Mouse (Mus musculus) liver, embryonic 16.5 days (tissue): ENCODE data around the gene Bad. TPM values are rescaled to one million over a fixed set of nuclear protein-coding genes. Genes with fewer than 3 reads are reported as not detected.
"Not testable (repeated sequence)": the region's sequence is repeated elsewhere in the genome, so short reads cannot be mapped to it uniquely, and the experiment has no call there.

Source experiments
- ATAC-seq: fragments of 200-750 bp; cut with Nextera tagmentation; 2 replicates; pipeline ENCODE4 v1.8.0; 2017; ENCODE audit warnings: low read depth, mild to moderate bottlenecking, moderate number of reproducible peaks, moderate library complexity
- H3K27ac ChIP-seq: fragments of 300-500 bp; sonication (generic); 2 replicates; pipeline ENCODE4 v1.5.1; 2014; ENCODE audit warnings: mild to moderate bottlenecking, low read length
- H3K27me3 ChIP-seq: fragments of 300-500 bp; sonication (generic); 2 replicates; pipeline ENCODE4 v1.6.1; 2014; ENCODE audit warnings: low read depth, low read length, mixed read lengths; ENCODE audit not compliant: control insufficient read depth, insufficient read depth
- H3K36me3 ChIP-seq: fragments of 300-500 bp; sonication (generic); 2 replicates; pipeline ENCODE4 v1.6.1; 2014; ENCODE audit warnings: mild to moderate bottlenecking; ENCODE audit not compliant: control insufficient read depth, insufficient read depth
- H3K4me1 ChIP-seq: fragments of 300-500 bp; sonication (generic); 2 replicates; pipeline ENCODE4 v1.6.1; 2014; ENCODE audit warnings: low read depth, low read length, mixed read lengths; ENCODE audit not compliant: control insufficient read depth
- H3K4me2 ChIP-seq: fragments of 300-500 bp; sonication (generic); 2 replicates; pipeline ENCODE4 v1.6.1; 2014; ENCODE audit warnings: low read depth, low read length, mixed read lengths
- H3K4me3 ChIP-seq: fragments of 300-500 bp; sonication (generic); 2 replicates; pipeline ENCODE4 v1.5.1; 2014; ENCODE audit warnings: low read depth, mild to moderate bottlenecking, low read length
- H3K9ac ChIP-seq: fragments of 300-500 bp; sonication (generic); 2 replicates; pipeline ENCODE4 v1.6.1; 2014; ENCODE audit warnings: low read depth, low read length
- H3K9me3 ChIP-seq: fragments of 300-500 bp; sonication (generic); replicated peaks from 2 replicates; pipeline ENCODE4 v1.6.1; 2016; ENCODE audit warnings: low read length; ENCODE audit not compliant: control insufficient read depth
- WGBS: fragments of 180-500 bp; shearing (Covaris S2); extraction: QIAGEN DNeasy Blood & Tissue Kit; methylation state at CpG from one replicate; pipeline ENCODE4 v1.1.7; 2014; ENCODE audit not compliant: insufficient replicate concordance; 5-methylcytosine and 5-hydroxymethylcytosine counted together
- polyA plus RNA-seq: library from polyadenylated mRNA; unstranded; fragments of >200 nt; fragmentation: Nextera tagmentation; extraction: Ambion mirVana; gene quantifications from 2 replicates; pipeline ENCODE4 v1.2.1, GENCODE M21; 2015

The Bad gene
- polyA plus RNA-seq, 1 experiment from 2014 or later: 25.2 TPM

DNA sequence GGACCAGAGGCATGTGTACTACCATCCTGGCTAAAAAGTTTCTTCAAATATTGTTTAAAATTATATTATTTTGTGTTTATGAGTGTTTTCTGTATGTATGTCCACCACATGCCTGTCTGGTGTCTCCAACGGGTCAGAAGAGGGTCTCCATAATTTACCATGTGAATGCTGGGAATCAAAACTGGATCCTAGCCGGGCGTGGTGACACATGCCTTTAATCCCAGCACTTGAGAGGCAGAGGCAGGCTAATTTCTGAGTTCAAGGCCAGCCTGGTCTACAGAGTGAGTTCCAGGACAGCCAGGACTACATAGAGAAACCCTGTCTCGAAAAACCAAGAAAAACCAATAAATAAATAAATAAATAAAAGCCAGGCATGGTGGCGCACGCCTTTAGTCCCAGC lies 49.5 kb downstream of the Bad start:
- H3K4me3 ChIP-seq, H3K4me2 ChIP-seq, H3K36me3 ChIP-seq, H3K27ac ChIP-seq, H3K9ac ChIP-seq, H3K27me3 ChIP-seq, ATAC-seq, H3K9me3 ChIP-seq: not testable (repeated sequence)
- 76% methylated on average over 6 of the region's 6 CpGs for WGBS
- peaks cover 47% of the 10 kb centered on the region for H3K4me1 ChIP-seq

GRCm38 (mm10) chr19:6992011-6992858 lies 50.6 kb downstream of the Bad start, which contains the start of gene Dnajc4:
Gene Dnajc4, minus strand, starts transcription at chr19:6992572.
- 2% methylated on average over 37 of the region's 37 CpGs for WGBS
- H3K4me1 ChIP-seq: peaks cover 45% of the 10 kb centered on the region
- H3K4me2 ChIP-seq: peak within 1 kb of the TSS; percentile 99
- H3K4me3 ChIP-seq: peak within 1 kb of the TSS; percentile 76
- H3K36me3 ChIP-seq: no peaks in the 10 kb centered on the region
- H3K9me3 ChIP-seq: no peaks in the 10 kb centered on the region
- no peaks in the 10 kb centered on the region for H3K27me3 ChIP-seq
- peak within 1 kb of the TSS; percentile 77 for H3K9ac ChIP-seq
- peak; percentile 95 for ATAC-seq
- H3K27ac ChIP-seq: peak within 1 kb of the TSS; percentile 67

DNA sequence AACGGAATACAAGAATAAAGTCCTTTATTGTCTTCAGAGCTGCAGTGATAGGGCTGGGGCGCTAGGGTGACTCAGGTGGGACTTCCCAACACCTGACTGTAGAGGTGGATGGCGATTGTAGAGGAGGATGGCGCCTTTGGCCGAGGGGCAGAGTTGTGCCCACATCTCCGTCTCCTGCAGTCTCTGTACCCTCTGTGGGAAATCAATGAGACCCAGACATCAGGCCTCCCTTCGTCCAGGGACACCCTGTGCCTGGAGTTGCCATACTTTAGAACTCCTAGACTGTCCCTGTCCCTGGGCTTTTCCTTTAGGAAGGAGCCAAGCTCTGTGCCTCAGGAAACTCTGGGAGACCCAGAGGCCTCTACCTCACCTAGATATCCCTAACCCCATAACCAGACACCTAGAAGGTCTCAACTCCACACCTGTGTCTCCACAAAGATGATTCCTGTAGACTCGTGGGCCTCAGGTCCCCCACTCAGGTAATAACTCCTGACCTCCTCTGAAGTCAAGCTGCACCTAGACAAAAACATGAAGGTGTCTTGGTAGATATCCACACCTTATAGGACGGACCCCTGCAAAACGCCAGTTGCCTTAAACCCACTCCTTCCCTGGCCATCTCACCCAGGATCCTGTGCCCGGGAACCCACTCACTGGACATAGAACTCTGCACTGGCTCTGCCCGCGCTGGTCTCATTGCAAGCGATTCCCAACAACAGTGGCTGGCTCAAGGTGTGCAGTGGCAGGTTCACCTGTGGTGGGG lies 51.5 kb downstream of the Bad start:
- no peak for ATAC-seq
- no peaks in the 10 kb centered on the region for H3K9me3 ChIP-seq
- H3K27ac ChIP-seq: peak overlapping the region; percentile 67
- no peaks in the 10 kb centered on the region for H3K27me3 ChIP-seq
- H3K4me1 ChIP-seq: peaks cover 36% of the 10 kb centered on the region
- 66% methylated on average over 14 of the region's 14 CpGs for WGBS
- peak overlapping the region; percentile 99 for H3K4me2 ChIP-seq
- H3K9ac ChIP-seq: peak overlapping the region; percentile 66
- H3K36me3 ChIP-seq: peaks cover 2% of the 10 kb centered on the region
- peak overlapping the region; percentile 76 for H3K4me3 ChIP-seq

DNA sequence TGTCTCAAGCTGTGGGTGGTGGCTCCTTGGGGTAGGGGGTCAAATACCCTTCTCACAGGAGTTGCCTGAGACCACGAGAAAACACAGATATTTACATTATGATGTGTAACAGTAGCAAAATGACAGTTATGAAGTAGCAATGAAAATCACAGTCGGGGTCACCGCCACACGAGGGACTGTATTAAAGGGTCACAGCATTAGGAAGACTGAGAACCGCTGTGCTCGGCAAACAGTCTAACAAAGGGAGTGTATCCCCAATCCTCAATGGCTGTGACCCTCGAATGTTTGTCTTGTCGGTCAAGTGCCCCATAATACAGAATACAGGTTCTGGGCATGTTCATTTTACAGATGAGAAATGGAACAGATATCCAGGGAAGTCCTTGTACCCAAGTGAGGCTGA lies 52.3 kb downstream of the Bad start:
- no peak overlapping the region for H3K9ac ChIP-seq
- peaks cover 11% of the 10 kb centered on the region for H3K36me3 ChIP-seq
- H3K27ac ChIP-seq: no peak overlapping the region
- no peak for ATAC-seq
- no peaks in the 10 kb centered on the region for H3K9me3 ChIP-seq
- peaks cover 34% of the 10 kb centered on the region for H3K4me1 ChIP-seq
- 77% methylated on average over 8 of the region's 8 CpGs for WGBS
- H3K4me2 ChIP-seq: no peak overlapping the region
- no peaks in the 10 kb centered on the region for H3K27me3 ChIP-seq
- H3K4me3 ChIP-seq: no peak overlapping the region

DNA sequence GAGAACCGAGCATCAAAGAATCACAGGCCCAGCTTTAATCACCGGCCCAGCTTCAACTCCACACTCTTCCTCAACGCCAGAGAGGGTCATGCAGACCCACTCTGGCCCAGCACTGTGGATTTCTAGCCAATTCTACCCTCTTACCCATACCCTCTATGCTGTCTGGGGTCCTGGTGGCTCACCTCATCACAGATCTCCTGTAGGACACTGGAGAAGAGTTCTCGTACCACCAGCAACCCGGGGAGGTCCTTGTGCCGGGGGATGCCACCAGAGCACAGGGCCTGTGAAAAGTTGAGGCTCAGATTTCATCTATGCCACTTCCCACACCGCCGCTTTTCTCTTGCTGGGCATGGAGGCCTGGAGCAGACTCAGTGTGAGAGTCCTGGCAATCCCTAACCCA lies 52.8 kb downstream of the Bad start:
- 79% methylated on average over 8 of the region's 8 CpGs for WGBS
- Histone ChIP-seq H3K9me3 (no peaks in the 10 kb centered on the region), H3K9ac (no peak overlapping the region), H3K27ac (no peak overlapping the region), H3K27me3 (no peaks in the 10 kb centered on the region), H3K36me3 (peaks cover 15% of the 10 kb centered on the region), H3K4me1 (peaks cover 34% of the 10 kb centered on the region), H3K4me2 (no peak overlapping the region), H3K4me3 (no peak overlapping the region)
- no peak for ATAC-seq

GRCm38 (mm10) chr19:6995255-6995991 lies 53.8 kb downstream of the Bad start:
- Histone ChIP-seq H3K27ac (peak overlapping the region; percentile 22; the same call in 1 of the 2 replicates), H3K36me3 (peaks cover 25% of the 10 kb centered on the region), H3K27me3 (no peaks in the 10 kb centered on the region), H3K4me2 (peak overlapping the region; percentile 89), H3K4me3 (peak overlapping the region; percentile 64), H3K4me1 (peaks cover 34% of the 10 kb centered on the region), H3K9ac (peak overlapping the region; percentile 64), H3K9me3 (no peaks in the 10 kb centered on the region)
- 44% methylated on average over 20 of the region's 21 CpGs for WGBS
- ATAC-seq: no peak

- Histone ChIP-seq H3K36me3 (peaks cover 26% of the 10 kb centered on the region), H3K4me2 (peak within 1 kb of the TSS; percentile 89), H3K9ac (peak within 1 kb of the TSS; percentile 64), H3K9me3 (no peaks in the 10 kb centered on the region), H3K4me3 (peak within 1 kb of the TSS; percentile 64), H3K4me1 (peaks cover 34% of the 10 kb centered on the region), H3K27me3 (no peaks in the 10 kb centered on the region), H3K27ac (peak within 1 kb of the TSS; percentile 22; the same call in 1 of the 2 replicates)
- WGBS: under 1% methylated on average over 24 of the region's 24 CpGs
- ATAC-seq: peak; percentile 67
These were observed 54.3 kb downstream of the Bad start, which contains the start of the genes Nudt22 and Trpt1 for GRCm38 (mm10) chr19:6996006-6996405. Gene Nudt22, minus strand, starts transcription at chr19:6996117. Gene Trpt1, plus strand, starts transcription at chr19:6996131.

GRCm38 (mm10) chr19:6997721-6998290 lies 56.1 kb downstream of the Bad start:
- Histone ChIP-seq H3K9me3 (no peaks in the 10 kb centered on the region), H3K4me2 (no peak overlapping the region), H3K4me1 (peaks cover 26% of the 10 kb centered on the region), H3K27me3 (no peaks in the 10 kb centered on the region), H3K27ac (no peak overlapping the region), H3K9ac (no peak overlapping the region), H3K36me3 (peaks cover 41% of the 10 kb centered on the region), H3K4me3 (no peak overlapping the region)
- WGBS: 80% methylated on average over 9 of the region's 9 CpGs
- no peak for ATAC-seq
